Mouse (Mus musculus) left cerebral cortex, postnatal 25 days (tissue): ENCODE measurements at regions not wholly inside any gene's neighbourhood (a gene's known extent, or its start where the extent isn't known, plus 50 kb on each side); places are given as distances from the start of the nearest gene placed in this dataset.

ENCODE experiments used
- DNase-seq, 2 experiments: peaks; one replicate each; pipeline ENCODE4 v3.0.0; 2022; ENCODE audit warnings: low spot score in 2 of 2, mixed read lengths in 1 of 2
- intact Hi-C: fragments of 180-260 bp; cut with DNase I; formaldehyde crosslinking; loops from one replicate; pipeline ENCODE4 v1.15.1; 2025

- intact Hi-C loops = no loop called here
- no peak for DNase-seq
These were observed 60.1 kb upstream of the Kcnj6 start for GRCm38 (mm10) chr16:95057596-95057995.

- intact Hi-C loops = no loop called here
- peak in 1 of 2 experiments; percentile 35 for DNase-seq
These were observed 66.9 kb upstream of the Kcnj6 start for GRCm38 (mm10) chr16:95064423-95064822.

GRCm38 (mm10) chr16:95066687-95067086 is 69.2 kb upstream of the Kcnj6 start:
- intact Hi-C loops = no loop called here
- no peak for DNase-seq

GRCm38 (mm10) chr16:95092471-95093221 is 95.1 kb upstream of the Kcnj6 start:
- intact Hi-C loops = no loop called here
- peak in 1 of 2 experiments; percentile 42 for DNase-seq

GRCm38 (mm10) chr16:95093753-95094152 is 96.3 kb upstream of the Kcnj6 start:
- DNase-seq = no peak
- intact Hi-C loops = no loop called here

GRCm38 (mm10) chr16:95100954-95101353 is 103.5 kb upstream of the Kcnj6 start:
- intact Hi-C loops = no loop called here

GRCm38 (mm10) chr16:95117531-95117930 is 120.0 kb upstream of the Kcnj6 start:
- DNase-seq = peak; percentile 10 to 17
- intact Hi-C loops = no loop called here

More at GRCm38 (mm10) chr16:95100954-95101353, 103.5 kb upstream of the Kcnj6 start:
- no peak for DNase-seq

GRCm38 (mm10) chr16:95119293-95119692 is 121.8 kb upstream of the Kcnj6 start:
- intact Hi-C loops = no loop called here
- DNase-seq = no peak

- no peak for DNase-seq
- intact Hi-C loops = no loop called here
These were observed 124.5 kb upstream of the Kcnj6 start for GRCm38 (mm10) chr16:95122048-95122447.

- intact Hi-C loops = no loop called here
- DNase-seq = no peak
These were observed 129.7 kb upstream of the Kcnj15 start for GRCm38 (mm10) chr16:95127616-95128015.

- DNase-seq = no peak
These were observed 125.5 kb upstream of the Kcnj15 start for GRCm38 (mm10) chr16:95131815-95132214.

GRCm38 (mm10) chr16:95138809-95139208 is 118.5 kb upstream of the Kcnj15 start:
- intact Hi-C loops = no loop called here
- DNase-seq = no peak

More at GRCm38 (mm10) chr16:95131815-95132214, 125.5 kb upstream of the Kcnj15 start:
- intact Hi-C loops = no loop called here

GRCm38 (mm10) chr16:95141510-95142394 is 115.6 kb upstream of the Kcnj15 start:
- intact Hi-C loops = no loop called here

GRCm38 (mm10) chr16:95150499-95150898 is 106.9 kb upstream of the Kcnj15 start:
- intact Hi-C loops = no loop called here
- peak; percentile 9 to 33 for DNase-seq

More at GRCm38 (mm10) chr16:95141510-95142394, 115.6 kb upstream of the Kcnj15 start:
- DNase-seq = no peak

- no peak for DNase-seq
- intact Hi-C loops = no loop called here
These were observed 105.9 kb upstream of the Kcnj15 start for GRCm38 (mm10) chr16:95151499-95151898.

GRCm38 (mm10) chr16:95151914-95152313 is 105.4 kb upstream of the Kcnj15 start:
- no peak for DNase-seq
- intact Hi-C loops = no loop called here

- intact Hi-C loops = no loop called here
- DNase-seq = peak; percentile 5 to 14
These were observed 104.5 kb upstream of the Kcnj15 start for GRCm38 (mm10) chr16:95152742-95153383.

GRCm38 (mm10) chr16:95168349-95168748 is 89.0 kb upstream of the Kcnj15 start:
- no peak for DNase-seq
- intact Hi-C loops = no loop called here

- intact Hi-C loops = no loop called here
- no peak for DNase-seq
These were observed 88.0 kb upstream of the Kcnj15 start for GRCm38 (mm10) chr16:95169346-95169745.

- no peak for DNase-seq
- intact Hi-C loops = no loop called here
These were observed 76.8 kb upstream of the Kcnj15 start for GRCm38 (mm10) chr16:95180562-95180961.
